Mouse (Mus musculus): ENCODE data around the gene Mfsd14a. TPM values are rescaled to one million over a fixed set of nuclear protein-coding genes. Genes with fewer than 3 reads are reported as not detected.

The Mfsd14a gene
- polyA plus RNA-seq, 2 experiments = 15.5 to 33.0 TPM

GRCm38 (mm10) chr3:116595603-116595991 lies 66.9 kb downstream of the Mfsd14a start:
- peak overlapping the region; percentile 74 for H3K4me2 ChIP-seq (ENCODE audit: low read depth)
- peak overlapping the region; percentile 81 for H3K27ac ChIP-seq
- WGBS (ENCODE audit: insufficient replicate concordance) = 5% methylated on average over 10 of the region's 10 CpGs
- ATAC-seq (ENCODE audit: insufficient read depth) = no peak
- H3K9me3 ChIP-seq (ENCODE audit: control insufficient read depth, low read length) = no peaks in the 10 kb centered on the region
- H3K4me1 ChIP-seq (replicated peaks; ENCODE audit: control insufficient read depth in 2 of 2, insufficient read depth in 2 of 2, low read length in 1 of 2) = peaks cover 2 to 5% of the 10 kb centered on the region in 2 experiments; a peak in 3 of 4 replicates
- no peak for DNase-seq (ENCODE audit: low read depth in 3 of 3, low spot score in 3 of 3)
- peaks cover 2% of the 10 kb centered on the region; the same call in 1 of the 2 replicates for H3K36me3 ChIP-seq (replicated peaks; ENCODE audit: control insufficient read depth, insufficient read depth, low read depth)
- no peaks in the 10 kb centered on the region for H3K27me3 ChIP-seq (ENCODE audit: control insufficient read depth, insufficient read depth, low read length)
- TF ChIP-seq CTCF (IDR thresholded peaks at IDR 0.05; ENCODE audit: low read depth) = no peak
- peak overlapping the region; percentile 94 for H3K9ac ChIP-seq (replicated peaks)
- peak overlapping the region; percentile 88 to 98 for H3K4me3 ChIP-seq (ENCODE audit: insufficient read depth in 1 of 2, low read depth in 2 of 2, low read length in 2 of 2)

- H3K27ac ChIP-seq = peak within 1 kb of the TSS; percentile 81
- ATAC-seq (ENCODE audit: insufficient read depth) = peak; percentile 94
- H3K9ac ChIP-seq (replicated peaks) = peak within 1 kb of the TSS; percentile 94
- H3K4me1 ChIP-seq (replicated peaks; ENCODE audit: control insufficient read depth in 2 of 2, insufficient read depth in 2 of 2, low read length in 1 of 2) = peaks cover 2 to 5% of the 10 kb centered on the region in 2 experiments; a peak in 3 of 4 replicates
- H3K9me3 ChIP-seq (ENCODE audit: control insufficient read depth, low read length) = no peaks in the 10 kb centered on the region
- peaks cover 8% of the 10 kb centered on the region; the same call in 1 of the 2 replicates for H3K36me3 ChIP-seq (replicated peaks; ENCODE audit: control insufficient read depth, insufficient read depth, low read depth)
- peak within 1 kb of the TSS; percentile 82 for H3K4me2 ChIP-seq (ENCODE audit: low read depth)
- WGBS (ENCODE audit: insufficient replicate concordance) = under 1% methylated on average over 65 of the region's 65 CpGs
- no peaks in the 10 kb centered on the region for H3K27me3 ChIP-seq (ENCODE audit: control insufficient read depth, insufficient read depth, low read length)
- peak within 1 kb of the TSS; percentile 88 to 98 for H3K4me3 ChIP-seq (ENCODE audit: insufficient read depth in 1 of 2, low read depth in 2 of 2, low read length in 2 of 2)
- peak; percentile 52; the same call in 1 of the 2 replicates for TF ChIP-seq EP300 (IDR thresholded peaks at IDR 0.05; ENCODE audit: low read depth)
- no peak for TF ChIP-seq CTCF (IDR thresholded peaks at IDR 0.05; ENCODE audit: low read depth)
- peak; percentile 93 to 95 (median 94) for DNase-seq (ENCODE audit: low read depth in 3 of 3, low spot score in 3 of 3)
Observed at GRCm38 (mm10) chr3:116594728-116595602, 67.5 kb downstream of the Mfsd14a start, which contains the start of gene Sass6. TSS of gene Sass6 (plus strand) at chr3:116594982.

- no peak for DNase-seq (ENCODE audit: low read depth in 3 of 3, low spot score in 3 of 3)
Observed at GRCm38 (mm10) chr3:116594076-116594727, 68.3 kb downstream of the Mfsd14a start.

GRCm38 (mm10) chr3:116582201-116582600 lies 80.3 kb downstream of the Mfsd14a start:
- Histone ChIP-seq H3K9ac (replicated peaks) (no peak overlapping the region), H3K4me1 (replicated peaks; ENCODE audit: control insufficient read depth in 2 of 2, insufficient read depth in 2 of 2, low read length in 1 of 2) (no peaks in the 10 kb centered on the region), H3K4me3 (ENCODE audit: insufficient read depth in 1 of 2, low read depth in 2 of 2, low read length in 2 of 2) (no peak overlapping the region), H3K36me3 (replicated peaks; ENCODE audit: control insufficient read depth, insufficient read depth, low read depth) (peaks cover 36% of the 10 kb centered on the region), H3K27ac (no peak overlapping the region), H3K27me3 (ENCODE audit: control insufficient read depth, insufficient read depth, low read length) (no peaks in the 10 kb centered on the region), H3K4me2 (ENCODE audit: low read depth) (no peak overlapping the region), H3K9me3 (ENCODE audit: control insufficient read depth, low read length) (no peaks in the 10 kb centered on the region)
- DNase-seq (ENCODE audit: low read depth in 3 of 3, low spot score in 3 of 3) (no peak), ATAC-seq (ENCODE audit: insufficient read depth) (no peak)
- WGBS (ENCODE audit: insufficient replicate concordance) = 86% methylated on average over 9 of the region's 9 CpGs
- no peak for TF ChIP-seq EP300 (IDR thresholded peaks at IDR 0.05; ENCODE audit: low read depth)
- no peak for TF ChIP-seq CTCF (IDR thresholded peaks at IDR 0.05; ENCODE audit: low read depth)

More at GRCm38 (mm10) chr3:116594076-116594727, 68.3 kb downstream of the Mfsd14a start:
- peaks cover 2 to 5% of the 10 kb centered on the region in 2 experiments; a peak in 3 of 4 replicates for H3K4me1 ChIP-seq (replicated peaks; ENCODE audit: control insufficient read depth in 2 of 2, insufficient read depth in 2 of 2, low read length in 1 of 2)
- peak overlapping the region; percentile 58 for H3K27ac ChIP-seq
- peak overlapping the region; percentile 82 for H3K4me2 ChIP-seq (ENCODE audit: low read depth)
- WGBS (ENCODE audit: insufficient replicate concordance) = 2% methylated on average over 22 of the region's 22 CpGs
- H3K9ac ChIP-seq (replicated peaks) = peak overlapping the region; percentile 94
- H3K4me3 ChIP-seq (ENCODE audit: insufficient read depth in 1 of 2, low read depth in 2 of 2, low read length in 2 of 2) = peak overlapping the region; percentile 88 to 98
- peaks cover 14% of the 10 kb centered on the region for H3K36me3 ChIP-seq (replicated peaks; ENCODE audit: control insufficient read depth, insufficient read depth, low read depth)
- no peaks in the 10 kb centered on the region for H3K27me3 ChIP-seq (ENCODE audit: control insufficient read depth, insufficient read depth, low read length)
- TF ChIP-seq CTCF (IDR thresholded peaks at IDR 0.05; ENCODE audit: low read depth) (no peak), EP300 (IDR thresholded peaks at IDR 0.05; ENCODE audit: low read depth) (no peak)
- peak; percentile 55 for ATAC-seq (ENCODE audit: insufficient read depth)
- no peaks in the 10 kb centered on the region for H3K9me3 ChIP-seq (ENCODE audit: control insufficient read depth, low read length)

Other genes with a start within 250 kb of the Mfsd14a start
- gene Cdc14a, start 238.6 kb downstream of the Mfsd14a start, polyA plus RNA-seq (2012; rRNA removed) = 0.90 and 1.3 TPM in 2 replicates
- gene Cdc14a, start 238.6 kb downstream of the Mfsd14a start, polyA plus RNA-seq (2014; fragmentation: Nextera tagmentation; extraction: Ambion mirVana) = 1.8 and 2.5 TPM in 2 replicates
- 11.4 and 18.6 TPM in 2 replicates for gene Rtca, start 154.5 kb downstream of the Mfsd14a start, polyA plus RNA-seq (2012; rRNA removed)
- gene Rtca, start 154.5 kb downstream of the Mfsd14a start, polyA plus RNA-seq (2014; fragmentation: Nextera tagmentation; extraction: Ambion mirVana) = 27.3 TPM in 2 replicates
- 6.7 and 10.0 TPM in 2 replicates for gene Dbt, start 149.6 kb downstream of the Mfsd14a start, polyA plus RNA-seq (2012; rRNA removed)
- gene Dbt, start 149.6 kb downstream of the Mfsd14a start, polyA plus RNA-seq (2014; fragmentation: Nextera tagmentation; extraction: Ambion mirVana) = 5.8 and 6.0 TPM in 2 replicates
- gene Lrrc39, start 99.7 kb downstream of the Mfsd14a start, polyA plus RNA-seq (2012; rRNA removed) = 2.2 and 2.6 TPM in 2 replicates
- 3.1 TPM in 2 replicates for gene Lrrc39, start 99.7 kb downstream of the Mfsd14a start, polyA plus RNA-seq (2014; fragmentation: Nextera tagmentation; extraction: Ambion mirVana)
- 4.7 and 7.7 TPM in 2 replicates for gene Sass6, start 67.7 kb downstream of the Mfsd14a start, polyA plus RNA-seq (2012; rRNA removed)
- gene Sass6, start 67.7 kb downstream of the Mfsd14a start, polyA plus RNA-seq (2014; fragmentation: Nextera tagmentation; extraction: Ambion mirVana) = 16.1 and 18.9 TPM in 2 replicates
- gene Trmt13, start 48.1 kb downstream of the Mfsd14a start, polyA plus RNA-seq (2012; rRNA removed) = 3.7 and 7.3 TPM in 2 replicates
- 5.2 and 7.8 TPM in 2 replicates for gene Trmt13, start 48.1 kb downstream of the Mfsd14a start, polyA plus RNA-seq (2014; fragmentation: Nextera tagmentation; extraction: Ambion mirVana)
- gene Gm43191, start 18.6 kb upstream of the Mfsd14a start, polyA plus RNA-seq (2012; rRNA removed) = not detected in 2 replicates
- not detected in 2 replicates for gene Gm43191, start 18.6 kb upstream of the Mfsd14a start, polyA plus RNA-seq (2014; fragmentation: Nextera tagmentation; extraction: Ambion mirVana)
- 6.1 and 7.6 TPM in 2 replicates for gene Slc35a3, start 50.2 kb upstream of the Mfsd14a start, polyA plus RNA-seq (2012; rRNA removed)
- 6.0 and 6.5 TPM in 2 replicates for gene Slc35a3, start 50.2 kb upstream of the Mfsd14a start, polyA plus RNA-seq (2014; fragmentation: Nextera tagmentation; extraction: Ambion mirVana)
- gene Agl, start 145.5 kb upstream of the Mfsd14a start, polyA plus RNA-seq (2012; rRNA removed) = 2.1 and 2.6 TPM in 2 replicates
- gene Agl, start 145.5 kb upstream of the Mfsd14a start, polyA plus RNA-seq (2014; fragmentation: Nextera tagmentation; extraction: Ambion mirVana) = 4.4 and 4.6 TPM in 2 replicates
- gene Frrs1, start 196.8 kb upstream of the Mfsd14a start, polyA plus RNA-seq (2012; rRNA removed) = 13.5 and 20.5 TPM in 2 replicates
- gene Frrs1, start 196.8 kb upstream of the Mfsd14a start, polyA plus RNA-seq (2014; fragmentation: Nextera tagmentation; extraction: Ambion mirVana) = 30.5 and 31.4 TPM in 2 replicates